Mouse (Mus musculus): ENCODE results near the gene Ino80d. TPM values are rescaled to one million over a fixed set of nuclear protein-coding genes. Genes with fewer than 3 reads are reported as not detected.

The Ino80d gene
- polyA plus RNA-seq, 1 experiment, result 3.7 TPM

DNA sequence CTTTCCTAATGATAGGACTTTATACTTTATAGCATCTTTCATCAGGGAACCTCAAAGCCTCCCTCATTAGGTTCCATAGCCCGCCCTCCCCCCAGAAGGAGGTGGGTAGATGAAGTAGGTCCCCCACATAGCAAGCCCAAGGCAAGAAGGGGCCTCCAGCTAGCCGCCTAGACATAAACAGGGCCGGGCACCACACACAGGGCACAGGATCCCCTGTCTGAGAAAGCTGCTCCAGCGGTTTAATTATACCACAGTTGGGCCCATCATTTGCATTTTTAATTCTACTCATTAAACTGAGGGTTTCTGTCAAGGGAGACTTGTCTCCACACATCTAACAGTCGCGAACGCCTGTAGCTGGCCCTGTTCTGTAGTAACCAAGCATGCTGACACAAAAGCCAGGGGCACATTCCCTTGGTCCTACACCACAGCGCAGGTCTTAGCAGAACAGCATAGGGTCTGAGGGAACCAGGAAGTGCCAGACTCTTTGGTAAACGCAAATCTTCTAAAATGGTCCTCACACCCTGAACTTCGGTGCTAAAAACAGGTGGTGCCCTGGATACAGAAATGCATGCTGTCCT lies 179.6 kb downstream of the Ino80d start:
- DNase-seq (ENCODE audit: low read depth, low spot score), result no peak
- WGBS, result 84% methylated on average over 10 of the region's 10 CpGs

DNA sequence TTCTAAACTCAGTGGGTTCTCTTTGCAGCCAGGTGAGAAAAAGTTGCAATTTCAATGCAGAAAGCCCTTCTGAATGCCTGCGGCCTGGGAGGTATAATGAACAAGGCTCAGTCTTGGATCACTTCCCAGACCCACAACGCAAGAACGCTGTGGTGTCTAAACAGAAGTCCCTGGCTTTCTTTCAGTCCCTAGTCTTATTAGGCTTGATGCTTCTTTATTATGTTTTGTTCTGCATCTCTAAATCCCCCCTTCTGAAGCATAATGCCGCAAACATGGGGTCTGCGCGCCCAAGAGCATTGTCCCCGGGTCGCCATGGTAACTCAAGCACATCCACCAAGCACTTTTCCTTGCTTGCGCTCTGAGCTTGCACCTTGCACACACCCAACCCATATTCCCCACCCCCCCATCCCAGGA lies 180.4 kb downstream of the Ino80d start:
- whole genome bisulfite sequencing, result 61% methylated on average over 9 of the region's 9 CpGs
- no peak for DNase-seq (ENCODE audit: low read depth, low spot score)

DNA sequence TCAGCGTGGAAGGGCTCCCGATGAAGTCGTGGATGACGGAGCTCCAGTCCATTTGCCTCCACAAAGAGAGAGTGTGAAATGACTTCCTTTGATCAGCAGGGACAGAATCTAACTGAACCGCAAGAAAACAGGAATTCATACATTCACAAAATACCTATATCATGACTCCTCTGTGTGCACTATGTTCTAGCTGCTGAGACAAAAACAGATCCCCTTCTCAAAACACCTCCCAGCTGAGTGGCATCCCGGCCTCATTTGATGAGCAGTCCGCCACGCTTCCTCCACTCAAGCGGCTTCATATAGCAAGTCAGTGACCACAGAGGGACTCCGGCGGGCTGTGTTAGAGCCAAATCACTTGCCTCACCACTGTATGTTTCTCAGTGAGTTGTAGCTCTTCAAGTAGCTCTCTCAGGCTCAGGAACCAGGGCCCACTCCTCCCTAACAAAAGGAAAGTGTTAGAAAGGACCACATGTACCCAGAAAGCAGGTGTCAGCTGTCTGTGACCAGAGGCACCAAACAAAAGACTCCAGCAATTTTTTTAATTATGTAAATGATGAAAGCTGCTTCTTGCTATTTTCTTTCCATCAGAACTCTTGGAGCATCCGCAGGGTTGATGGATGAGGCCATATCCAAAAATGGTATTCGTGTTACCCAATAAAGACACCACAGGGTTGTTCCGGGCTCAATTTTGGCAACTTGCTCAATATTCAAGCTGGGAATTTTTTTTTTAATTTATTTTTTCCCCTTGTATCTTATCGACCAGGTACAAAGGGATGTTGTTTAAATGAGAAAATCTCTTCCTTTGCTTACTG lies 181.0 kb downstream of the Ino80d start:
- 77% methylated on average over 15 of the region's 15 CpGs for WGBS
- DNase-seq (ENCODE audit: low read depth, low spot score), result no peak

DNA sequence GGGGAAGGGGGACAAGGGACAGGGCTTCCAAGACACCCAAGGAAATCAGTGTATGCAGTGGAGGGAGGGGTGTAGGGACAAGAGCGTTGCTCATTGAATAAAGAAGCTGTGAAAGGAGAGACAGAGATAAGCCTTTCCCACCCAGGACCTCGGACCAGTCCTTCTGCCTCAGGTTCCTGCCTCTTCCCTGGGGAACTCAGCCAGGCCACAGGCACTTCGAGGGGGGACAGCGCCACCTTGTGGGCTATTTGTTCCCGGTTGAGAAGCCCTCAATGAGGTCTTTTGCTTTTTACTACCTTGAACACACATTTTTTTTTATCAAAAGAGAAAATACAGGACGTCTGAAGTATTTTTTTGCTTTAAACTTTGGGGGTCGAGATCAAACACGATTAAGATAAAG lies 185.0 kb downstream of the Ino80d start:
- peak; percentile 50 for DNase-seq (ENCODE audit: low read depth, low spot score)
- 7% methylated on average over 8 of the region's 8 CpGs for WGBS

DNA sequence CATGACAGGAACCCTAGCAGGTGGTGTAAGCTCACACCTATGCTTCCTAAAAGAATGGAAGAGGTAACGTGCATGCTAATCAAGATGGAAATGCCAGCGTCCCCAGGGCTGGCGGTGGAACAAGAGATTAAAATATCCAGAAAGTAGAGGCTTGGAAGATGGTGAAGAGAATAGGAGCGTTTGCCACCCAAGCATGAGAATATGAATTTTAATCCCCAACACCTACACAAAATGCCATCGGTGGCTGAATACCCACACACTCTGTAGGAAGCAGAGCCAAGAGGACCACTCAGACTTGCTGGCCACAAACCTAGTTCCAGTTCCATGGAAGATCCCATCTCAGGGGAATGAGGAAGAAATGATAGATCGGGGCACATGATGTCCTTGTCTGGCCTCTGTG lies 195.2 kb downstream of the Ino80d start:
- no peak for DNase-seq (ENCODE audit: low read depth, low spot score)
- WGBS, result 95% methylated on average over 6 of the region's 6 CpGs

DNA sequence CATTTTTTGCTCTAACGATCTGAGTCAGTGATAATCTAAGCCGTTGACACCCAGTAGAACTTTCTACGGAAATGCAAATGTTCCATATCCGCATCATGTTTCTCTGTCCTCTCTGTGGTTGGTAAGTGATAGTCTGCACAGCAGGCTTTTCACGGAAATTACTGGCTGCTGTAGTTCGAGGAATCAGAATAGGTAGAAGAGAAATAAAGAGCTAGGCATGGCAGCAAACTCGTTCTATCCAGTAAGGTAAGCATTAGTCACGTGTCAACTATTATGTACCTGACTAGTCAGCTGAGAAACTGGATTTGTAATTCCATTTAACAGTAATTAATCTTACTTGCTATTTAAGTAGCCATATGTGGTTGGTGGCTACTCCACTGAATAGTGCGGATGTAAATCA lies 197.9 kb downstream of the Ino80d start:
- no peak for DNase-seq (ENCODE audit: low read depth, low spot score)
- 79% methylated on average over 9 of the region's 9 CpGs for WGBS

DNA sequence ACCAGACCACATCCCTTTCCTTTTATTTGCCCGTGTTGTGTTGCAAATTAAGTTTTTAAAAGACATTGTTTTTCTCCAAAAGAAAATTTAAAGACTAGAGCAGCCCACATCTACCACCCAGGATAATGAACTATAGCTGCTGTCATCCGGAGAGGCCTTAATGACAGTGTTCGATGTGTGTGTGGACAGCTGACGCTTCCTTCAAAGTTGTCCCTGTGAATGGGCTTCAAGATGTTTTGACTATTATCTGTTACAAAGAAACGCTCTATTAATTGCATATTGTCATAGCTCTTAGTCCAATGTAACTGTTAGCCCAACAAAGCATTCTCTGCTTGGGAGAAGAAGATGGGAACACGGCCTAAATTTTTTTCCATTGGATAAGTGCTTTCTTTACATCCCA lies 200.0 kb downstream of the Ino80d start:
- WGBS, result 90% methylated on average over 6 of the region's 6 CpGs
- no peak for DNase-seq (ENCODE audit: low read depth, low spot score)

DNA sequence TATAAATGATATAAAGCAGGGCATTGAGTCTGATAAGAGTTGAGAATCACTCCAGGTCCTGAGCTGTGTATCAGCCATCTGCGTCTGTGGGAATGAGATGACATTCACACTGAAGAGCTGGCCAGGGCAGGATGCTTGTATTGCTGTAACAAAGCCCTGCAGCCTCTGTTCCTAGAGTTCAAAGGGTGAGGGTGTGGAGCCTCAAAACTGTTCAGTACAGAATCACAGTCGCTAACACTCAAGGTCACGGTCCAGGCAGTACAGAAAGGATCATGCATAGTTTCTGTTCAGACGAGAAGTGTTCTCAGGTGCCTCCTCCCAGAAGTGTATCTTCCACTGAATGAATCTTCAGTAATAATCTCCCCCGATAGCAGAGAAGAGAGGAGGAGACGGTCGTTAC lies 203.0 kb downstream of the Ino80d start:
- 45% methylated on average over 7 of the region's 7 CpGs for WGBS
- no peak for DNase-seq (ENCODE audit: low read depth, low spot score)

DNA sequence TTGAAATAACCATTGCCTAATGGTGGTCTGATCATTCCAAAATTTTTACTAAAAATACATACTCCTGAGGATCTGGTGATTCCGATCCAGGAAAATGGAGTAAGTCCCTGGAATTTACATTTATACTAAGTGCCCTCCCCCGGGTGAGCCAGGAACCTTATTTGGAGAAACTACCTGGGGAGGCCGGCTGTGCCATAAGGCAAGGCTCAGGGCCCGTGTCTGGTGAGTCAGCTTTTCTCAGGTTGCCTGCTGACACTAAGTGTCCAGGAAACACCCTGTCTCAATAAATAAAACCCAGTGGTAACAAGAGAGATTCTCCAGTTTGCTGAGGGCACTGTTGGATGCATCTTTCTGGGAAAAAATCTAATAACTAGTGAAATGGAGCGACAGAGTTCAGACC lies 205.3 kb downstream of the Ino80d start:
- 70% methylated on average over 5 of the region's 5 CpGs for WGBS
- DNase-seq (ENCODE audit: low read depth, low spot score), result no peak

DNA sequence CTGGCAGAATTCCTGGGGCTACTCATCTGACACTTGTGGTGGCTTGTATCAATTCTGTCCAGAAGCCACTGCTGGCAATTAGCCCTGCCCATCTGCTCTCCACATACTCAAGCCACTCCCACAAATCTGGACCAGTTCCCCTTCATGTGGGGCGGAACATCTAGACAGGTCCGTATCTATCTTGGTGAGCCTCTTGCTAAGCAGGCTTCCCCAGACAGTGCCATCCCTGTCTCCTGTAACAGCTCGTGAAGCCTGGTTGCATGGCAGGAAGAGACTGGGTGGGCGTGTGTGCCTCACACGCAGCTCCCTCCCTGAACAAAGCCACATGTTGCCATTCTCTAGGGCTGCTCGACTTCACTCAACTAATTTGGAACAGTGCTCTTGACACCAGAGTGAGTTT lies 206.0 kb downstream of the Ino80d start:
- WGBS, result 72% methylated on average over 6 of the region's 6 CpGs
- DNase-seq (ENCODE audit: low read depth, low spot score), result no peak

Other genes starting within 250 kb of the Ino80d start
- 332 and 402 TPM in 2 replicates for gene Eef1b2, start 62.2 kb upstream of the Ino80d start, polyA plus RNA-seq (2012; rRNA removed)
- 51.2 and 64.1 TPM in 2 replicates for gene Ndufs1, start 62.2 kb upstream of the Ino80d start, polyA plus RNA-seq (2012; rRNA removed)
- gene Gpr1, start 99.9 kb upstream of the Ino80d start, polyA plus RNA-seq (2012; rRNA removed), result 0.19 TPM in 1 of 2 replicates, not detected in the other
- 0.02 and 0.03 TPM in 2 replicates for gene Zdbf2, start 158.6 kb upstream of the Ino80d start, polyA plus RNA-seq (2012; rRNA removed)

All from large intestine, adult 2 months (tissue).